Mouse (Mus musculus) natural killer cell, adult 2 months (primary cell): ENCODE data around the gene Gm8660.
"Not testable (repeated sequence)": the region's sequence is repeated elsewhere in the genome, so short reads cannot be mapped to it uniquely, and the experiment has no call there.

Experiments used
- DNase-seq, 2 experiments: peaks; one replicate each; pipeline ENCODE4 v3.0.0; 2022; ENCODE audit warnings: low spot score in 2 of 2

Gene Gm8660

GRCm38 (mm10) chr7:22370939-22371338 lies at the start of gene Gm8660:
Gene Gm8660 (minus strand): TSS chr7:22371039.
- DNase-seq = not testable (repeated sequence)

- not testable (repeated sequence) for DNase-seq
Observed at GRCm38 (mm10) chr7:22413283-22413682, 42.4 kb upstream of the Gm8660 start, which contains the start of gene Vmn1r148. Gene Vmn1r148 (plus strand): TSS chr7:22413583.

DNA sequence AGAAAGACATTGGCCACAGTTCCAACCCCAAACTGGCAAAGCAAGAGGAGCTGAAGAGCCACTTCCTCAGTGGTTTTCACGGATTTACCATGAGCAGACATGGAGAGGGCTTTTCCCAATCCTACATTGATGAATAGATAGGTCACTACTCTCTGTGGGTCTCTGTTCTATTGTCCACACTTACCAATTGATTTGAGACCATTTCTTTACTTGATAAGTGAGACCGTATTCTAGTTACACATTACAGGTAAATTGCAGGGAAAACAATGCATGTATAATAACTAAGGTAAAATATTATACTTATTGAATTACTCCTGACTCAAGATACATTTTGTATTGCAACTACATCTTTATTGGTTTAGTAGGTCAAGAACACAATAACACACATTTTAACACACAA lies 41.2 kb downstream of the Gm8660 start, which contains the start of gene Gm4187:
Gene Gm4187 (minus strand): TSS at position 101 of the 400 bp plus-strand sequence.
- DNase-seq = not testable (repeated sequence)
